Mouse (Mus musculus) erythroblast, embryonic 14.5 days (primary cell): Measurements from ENCODE around the gene Sec63. TPM values are rescaled to one million over a fixed set of nuclear protein-coding genes. Genes with fewer than 3 reads are reported as not detected.

Experiments
- H3K27me3 ChIP-seq: 2 replicates; pipeline ENCODE4 v1.6.1; 2012; ENCODE audit warnings: inconsistent platforms; ENCODE audit not compliant: control insufficient read depth
- H3K36me3 ChIP-seq: 2 replicates; pipeline ENCODE4 v1.6.1; 2012; ENCODE audit warnings: mild to moderate bottlenecking, inconsistent platforms; ENCODE audit not compliant: control insufficient read depth
- H3K4me1 ChIP-seq: 2 replicates; pipeline ENCODE4 v1.6.1; 2012; ENCODE audit warnings: inconsistent platforms; ENCODE audit not compliant: control insufficient read depth
- H3K4me3 ChIP-seq: replicated peaks from 2 replicates; pipeline ENCODE3; 2012; ENCODE audit warnings: moderate library complexity, mild to moderate bottlenecking, inconsistent platforms
- H3K9me3 ChIP-seq: 2 replicates; pipeline ENCODE4 v1.6.1; 2012; ENCODE audit warnings: low read length, inconsistent platforms, mixed read lengths; ENCODE audit not compliant: control insufficient read depth
- GATA1 ChIP-seq: IDR thresholded peaks from 2 replicates; pipeline ENCODE4 v1.6.1; 2012; ENCODE audit warnings: low read length, inconsistent platforms, mixed read lengths
- TAL1 ChIP-seq: IDR thresholded peaks from 3 replicates; pipeline ENCODE4 v1.6.1; 2012; ENCODE audit warnings: low read length, inconsistent platforms, mixed read lengths
- polyA plus RNA-seq: library from polyadenylated mRNA; stranded (reverse); fragments of >175 nt; gene quantifications from 2 replicates; pipeline ENCODE4 v1.2.3, GENCODE M21; 2012

Gene Sec63
- polyA plus RNA-seq, 1 experiment: 0.56 TPM

DNA sequence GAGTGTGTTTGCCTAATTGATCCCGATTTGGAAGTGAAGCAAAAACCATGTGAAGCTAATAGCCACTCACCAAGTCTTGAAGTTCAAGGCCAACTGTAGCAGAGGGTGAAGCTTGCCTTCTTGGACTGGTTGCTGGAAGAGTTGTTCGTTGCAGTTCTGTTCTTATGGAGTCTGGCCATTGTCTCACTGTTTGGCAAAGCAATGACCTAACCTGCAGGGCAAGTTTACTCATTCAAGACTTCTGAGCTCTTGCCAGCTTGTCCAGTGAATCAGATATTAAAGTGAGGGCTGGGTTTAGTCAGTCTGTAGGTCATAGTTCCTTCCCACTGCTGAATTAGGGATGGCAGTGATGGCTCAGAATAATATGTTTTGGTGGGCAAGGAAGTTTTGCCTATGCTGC lies 7.0 kb upstream of the Sec63 start:
- Histone ChIP-seq H3K4me3 (no peak overlapping the region), H3K9me3 (no peaks in the 10 kb centered on the region), H3K27me3 (peaks cover 7% of the 10 kb centered on the region), H3K4me1 (no peaks in the 10 kb centered on the region), H3K36me3 (no peaks in the 10 kb centered on the region)
- TF ChIP-seq GATA1 (no peak), TAL1 (no peak)

- H3K9me3 ChIP-seq: no peaks in the 10 kb centered on the region
- no peaks in the 10 kb centered on the region for H3K36me3 ChIP-seq
- TF ChIP-seq GATA1 (no peak), TAL1 (no peak)
- no peak overlapping the region for H3K4me3 ChIP-seq
- H3K4me1 ChIP-seq: peaks cover 26% of the 10 kb centered on the region
- H3K27me3 ChIP-seq: peaks cover 7% of the 10 kb centered on the region
Observed at GRCm38 (mm10) chr10:42759741-42760140, 1.6 kb upstream of the Sec63 start.

GRCm38 (mm10) chr10:42760329-42760728 lies 967 bp upstream of the Sec63 start:
- no peak for TF ChIP-seq TAL1
- no peak for TF ChIP-seq GATA1
- Histone ChIP-seq H3K27me3 (peaks cover 7% of the 10 kb centered on the region), H3K4me3 (no peak overlapping the region), H3K36me3 (no peaks in the 10 kb centered on the region), H3K4me1 (peaks cover 26% of the 10 kb centered on the region), H3K9me3 (no peaks in the 10 kb centered on the region)

- Histone ChIP-seq H3K27me3 (peaks cover 2% of the 10 kb centered on the region; the same call in 1 of the 2 replicates), H3K4me3 (peak overlapping the region; percentile 99), H3K4me1 (peaks cover 29% of the 10 kb centered on the region), H3K36me3 (peaks cover 1% of the 10 kb centered on the region), H3K9me3 (no peaks in the 10 kb centered on the region)
- TF ChIP-seq TAL1 (no peak), GATA1 (no peak)
Observed at GRCm38 (mm10) chr10:42761901-42762669, 789 bp downstream of the Sec63 start.

- no peaks in the 10 kb centered on the region for H3K9me3 ChIP-seq
- peak overlapping the region; percentile 99 for H3K4me3 ChIP-seq
- H3K36me3 ChIP-seq: peaks cover 3% of the 10 kb centered on the region
- H3K4me1 ChIP-seq: peaks cover 29% of the 10 kb centered on the region
- H3K27me3 ChIP-seq: peaks cover 2% of the 10 kb centered on the region; the same call in 1 of the 2 replicates
- no peak for TF ChIP-seq TAL1
- no peak for TF ChIP-seq GATA1
Observed at GRCm38 (mm10) chr10:42762670-42763058, 1.4 kb downstream of the Sec63 start.

GRCm38 (mm10) chr10:42763246-42763645 lies 1.9 kb downstream of the Sec63 start:
- H3K4me3 ChIP-seq: peak overlapping the region; percentile 99
- H3K9me3 ChIP-seq: no peaks in the 10 kb centered on the region
- peaks cover 29% of the 10 kb centered on the region for H3K4me1 ChIP-seq
- peaks cover 3% of the 10 kb centered on the region for H3K36me3 ChIP-seq
- peaks cover 2% of the 10 kb centered on the region; the same call in 1 of the 2 replicates for H3K27me3 ChIP-seq
- TF ChIP-seq TAL1 (no peak), GATA1 (no peak)

DNA sequence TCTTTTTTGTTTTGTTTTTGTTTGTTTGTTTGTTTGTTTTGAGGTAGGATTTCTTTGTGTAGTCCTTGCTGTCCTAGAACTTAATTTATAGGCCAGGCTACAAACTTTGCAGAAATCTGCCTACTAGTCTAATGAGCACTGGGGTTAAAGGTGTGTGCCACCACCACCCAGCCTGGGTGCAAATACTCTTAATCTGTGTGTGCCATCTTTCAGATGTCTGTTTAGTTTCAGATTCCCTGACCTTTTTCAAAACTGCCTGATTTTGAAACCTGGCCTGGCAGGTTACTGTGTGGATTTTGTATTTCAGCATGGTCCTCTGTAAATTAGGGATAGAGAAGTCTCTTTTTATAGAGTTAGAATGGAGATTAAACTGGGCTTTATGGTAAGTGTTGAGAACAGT lies 4.0 kb downstream of the Sec63 start:
- TF ChIP-seq GATA1 (no peak), TAL1 (no peak)
- H3K9me3 ChIP-seq: no peaks in the 10 kb centered on the region
- peaks cover 28% of the 10 kb centered on the region for H3K4me1 ChIP-seq
- H3K27me3 ChIP-seq: no peaks in the 10 kb centered on the region
- no peak overlapping the region for H3K4me3 ChIP-seq
- peaks cover 3% of the 10 kb centered on the region for H3K36me3 ChIP-seq

DNA sequence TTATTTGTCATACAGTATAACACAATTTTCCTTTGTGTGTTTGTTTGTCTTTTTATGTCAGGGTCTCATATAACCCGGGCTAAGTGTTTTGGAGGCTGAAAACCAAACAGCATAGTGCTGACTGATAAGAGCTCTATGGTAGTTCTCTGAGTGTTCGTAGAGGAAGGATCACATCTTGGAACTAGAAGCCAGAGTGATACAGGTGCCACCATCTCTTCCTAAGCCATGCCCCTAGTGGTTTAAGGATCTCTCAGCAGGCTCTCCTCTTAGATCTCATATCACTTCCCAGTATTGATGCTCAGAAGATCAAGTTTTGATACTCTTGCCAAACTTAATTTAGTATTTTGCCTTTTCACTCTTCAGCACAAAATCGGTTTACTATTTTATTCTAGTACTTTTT lies 14.2 kb downstream of the Sec63 start:
- TF ChIP-seq TAL1: no peak
- no peak for TF ChIP-seq GATA1
- Histone ChIP-seq H3K4me3 (no peak overlapping the region), H3K9me3 (no peaks in the 10 kb centered on the region), H3K4me1 (no peaks in the 10 kb centered on the region), H3K36me3 (no peaks in the 10 kb centered on the region), H3K27me3 (no peaks in the 10 kb centered on the region)

GRCm38 (mm10) chr10:42780753-42781152 lies 19.5 kb downstream of the Sec63 start:
- no peak for TF ChIP-seq TAL1
- no peak for TF ChIP-seq GATA1
- Histone ChIP-seq H3K4me1 (no peaks in the 10 kb centered on the region), H3K27me3 (no peaks in the 10 kb centered on the region), H3K36me3 (peaks cover 9% of the 10 kb centered on the region), H3K9me3 (no peaks in the 10 kb centered on the region), H3K4me3 (no peak overlapping the region)
